Mouse (Mus musculus) mature B cell (primary cell): ENCODE data around the gene Calhm4.
"Not testable (repeated sequence)": the region's sequence is repeated elsewhere in the genome, so short reads cannot be mapped to it uniquely, and the experiment has no call there.

Experiments
- in situ Hi-C: fragments of 300-500 bp; cut with MboI; formaldehyde crosslinking; loops from 2 replicates; pipeline ENCODE4 v1.14.3; 2019

Calhm4 gene

GRCm38 (mm10) chr10:34044210-34044609 is at the start of gene Calhm4:
Gene Calhm4, minus strand, starts transcription at chr10:34044310.
- in situ Hi-C loops: no loop called here

DNA sequence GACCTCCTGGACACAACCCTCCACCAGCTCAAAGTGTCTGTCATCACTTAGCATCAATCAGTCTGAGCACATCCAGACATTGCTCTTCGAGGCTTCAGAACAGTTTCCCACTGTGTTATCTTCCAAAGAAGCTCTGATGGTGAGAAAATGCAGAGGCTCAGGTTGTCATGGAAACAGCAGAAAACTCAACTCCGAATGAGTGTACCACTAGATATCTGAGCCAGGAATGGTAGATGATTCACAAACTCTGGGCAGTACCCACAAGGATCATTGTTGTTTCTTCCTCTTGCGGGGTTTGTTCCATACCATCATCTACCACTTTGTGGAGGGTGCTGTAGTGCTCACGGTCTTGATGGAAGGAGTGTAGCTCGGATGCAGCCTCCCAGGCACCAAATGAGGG is 47.8 kb upstream of the Calhm4 start:
- in situ Hi-C loops: no loop called here

DNA sequence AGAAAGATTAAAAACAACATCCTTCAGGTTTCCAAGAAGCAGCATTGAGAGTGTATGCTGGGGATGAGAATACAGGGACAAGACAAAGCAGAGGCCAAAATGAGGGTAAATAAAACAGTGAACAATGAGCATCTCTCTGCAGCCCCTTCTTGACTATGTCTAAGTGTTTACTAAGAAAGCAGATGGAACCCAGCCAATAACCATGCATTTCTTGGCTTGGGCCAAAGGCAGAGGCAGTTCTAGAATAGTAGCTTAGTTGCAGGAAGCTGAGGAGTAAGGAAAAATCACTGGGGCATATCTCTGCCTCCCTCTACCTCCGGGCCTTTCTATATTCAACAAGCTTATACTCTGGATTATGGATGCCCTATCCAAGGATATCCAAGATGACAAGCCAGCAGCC is 46.4 kb upstream of the Calhm4 start:
- in situ Hi-C loops: no loop called here

DNA sequence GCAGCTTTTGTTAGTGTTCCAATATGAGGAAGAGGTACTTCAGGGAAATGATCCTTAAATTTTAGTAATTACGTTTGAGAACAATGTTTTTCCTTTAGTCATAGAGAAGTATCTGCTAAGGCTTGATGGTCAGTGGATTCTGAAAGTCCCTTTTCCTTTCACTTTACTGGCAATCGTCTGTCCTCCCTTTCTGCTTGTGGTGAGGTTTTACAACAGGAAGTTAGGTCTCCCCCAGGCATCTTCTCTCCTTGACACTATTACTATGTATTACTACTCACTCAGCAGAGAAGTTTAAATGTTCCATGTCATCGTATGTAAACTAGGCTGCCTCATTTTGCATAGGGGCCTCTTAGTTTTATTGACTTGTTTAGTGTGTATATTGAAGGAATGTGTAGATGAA is 45.4 kb upstream of the Calhm4 start:
- in situ Hi-C loops: no loop called here

GRCm38 (mm10) chr10:34088515-34088914 is 44.4 kb upstream of the Calhm4 start:
- in situ Hi-C loops: no loop called here

- in situ Hi-C loops: no loop called here
These were observed 42.4 kb upstream of the Calhm4 start for GRCm38 (mm10) chr10:34086514-34086913.

DNA sequence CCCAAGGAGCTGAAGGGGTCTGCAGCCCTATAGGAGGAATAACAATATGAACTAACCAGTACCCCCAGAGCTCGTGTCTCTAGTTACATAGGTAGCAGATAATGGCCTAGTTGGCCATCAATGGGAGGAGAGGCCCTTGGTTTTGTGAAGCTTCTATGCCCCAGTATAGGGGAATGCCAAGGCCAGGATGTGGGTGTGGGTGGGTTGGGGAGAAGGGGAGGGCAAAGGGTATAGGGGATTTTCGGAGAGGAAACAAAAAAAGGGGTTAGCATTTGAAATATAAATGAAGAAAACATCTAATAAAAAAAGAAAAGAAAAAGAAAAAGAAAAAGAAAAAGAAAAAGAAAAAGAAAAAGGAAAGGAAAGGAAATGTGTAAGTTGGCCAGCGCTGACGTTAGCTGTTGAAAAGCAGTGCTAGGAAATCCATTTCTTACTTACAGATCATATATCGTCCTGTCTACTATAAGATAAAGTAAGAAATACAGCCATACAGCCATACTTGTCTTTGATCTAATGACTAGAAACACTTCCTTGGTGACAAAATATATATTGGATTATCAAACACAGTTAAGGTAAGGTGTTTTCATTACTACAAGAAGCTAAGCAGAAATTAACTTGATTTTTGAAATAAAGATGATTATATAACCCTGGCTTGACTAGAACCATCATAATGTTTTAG is 30.6 kb upstream of the Calhm4 start:
- in situ Hi-C loops: no loop called here

DNA sequence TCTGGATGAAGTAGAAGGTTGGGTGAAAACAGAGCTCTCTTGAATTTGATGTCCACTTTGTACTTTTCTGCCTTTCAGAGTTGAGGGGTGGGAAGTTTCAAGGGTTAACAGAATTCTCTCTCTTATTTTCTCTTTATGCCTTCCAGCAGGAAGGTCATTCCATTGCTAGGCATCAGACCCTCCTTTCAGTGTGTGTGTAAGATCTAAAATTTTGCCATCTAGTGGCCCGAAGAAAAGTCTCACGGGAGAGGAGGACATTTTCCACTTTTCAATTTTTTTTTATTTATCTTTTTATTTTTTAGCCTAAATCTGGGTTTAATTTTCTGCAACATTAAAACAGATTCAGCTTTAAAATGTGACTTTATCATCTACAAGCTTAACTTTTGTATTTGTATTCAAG is 27.5 kb upstream of the Calhm4 start:
- in situ Hi-C loops: no loop called here

GRCm38 (mm10) chr10:34070999-34071492 is 26.9 kb upstream of the Calhm4 start:
- in situ Hi-C loops: no loop called here

DNA sequence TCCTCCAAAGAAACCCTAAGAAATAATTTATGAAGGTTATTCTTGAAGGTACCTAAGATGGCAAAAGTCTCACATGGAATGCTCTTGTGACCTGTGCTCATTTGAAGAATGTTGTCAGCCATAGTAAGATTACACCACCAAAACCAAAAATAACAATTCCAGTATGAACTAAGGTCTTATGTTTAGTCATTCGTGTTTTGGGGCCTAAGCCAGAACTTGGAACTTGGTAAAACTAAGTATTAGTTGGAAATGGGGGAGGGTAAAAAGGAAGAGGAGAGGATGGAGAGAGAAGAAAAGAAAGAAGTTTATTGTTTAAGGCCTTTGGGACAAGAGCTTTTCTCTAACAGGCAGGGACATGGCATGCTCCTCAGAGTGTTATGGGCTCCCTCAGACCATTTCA is 25.5 kb upstream of the Calhm4 start:
- in situ Hi-C loops: no loop called here

GRCm38 (mm10) chr10:34066591-34066990 is 22.5 kb upstream of the Calhm4 start:
- in situ Hi-C loops: no loop called here

- in situ Hi-C loops: no loop called here
These were observed 9.9 kb upstream of the Calhm4 start for GRCm38 (mm10) chr10:34053987-34054386.

DNA sequence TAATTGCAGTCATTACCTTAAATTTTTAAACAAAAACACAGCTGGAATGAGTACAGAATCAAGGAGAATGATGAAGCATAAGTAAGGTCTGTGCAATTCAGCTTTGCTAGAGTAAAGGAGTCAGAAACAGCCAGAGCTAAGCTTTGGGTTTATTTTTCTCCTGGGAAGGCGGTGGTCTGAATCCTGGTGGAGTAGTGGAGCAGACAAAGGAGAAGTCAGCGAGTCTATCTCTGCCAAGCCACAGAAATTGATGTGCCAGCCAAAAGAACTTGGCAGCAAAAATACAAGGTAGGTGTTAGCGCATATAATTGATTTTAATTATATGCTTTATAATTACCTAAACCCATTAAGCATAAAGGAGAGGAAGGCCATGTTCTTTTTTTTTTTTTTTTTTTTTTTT is 6.7 kb downstream of the Calhm4 start, which contains the start of gene Trappc3l:
TSS of gene Trappc3l (plus strand) at position 197 of the 400 bp plus-strand sequence.
- in situ Hi-C loops: no loop called here

DNA sequence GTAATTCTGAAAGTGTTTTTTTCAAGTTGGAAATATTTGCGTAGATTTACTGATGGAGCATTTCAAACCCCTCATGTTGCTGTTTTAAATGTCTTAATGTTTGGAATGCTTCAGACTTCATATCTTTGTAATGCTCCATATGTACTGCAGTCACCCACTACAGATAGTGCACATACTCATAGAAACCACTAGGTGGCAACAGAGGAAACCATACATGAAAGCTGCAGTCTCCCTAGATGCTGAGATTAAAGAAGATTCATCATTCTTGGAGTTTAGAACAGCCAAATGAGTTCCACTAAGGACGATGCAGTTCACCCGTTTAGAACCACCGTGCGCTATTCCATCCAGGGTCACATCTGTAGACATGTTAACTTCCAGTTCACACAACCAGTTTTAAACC is 7.5 kb downstream of the Calhm4 start:
- in situ Hi-C loops: no loop called here

- in situ Hi-C loops: no loop called here
These were observed 10.3 kb downstream of the Calhm4 start for GRCm38 (mm10) chr10:34033630-34034305.

- in situ Hi-C loops: no loop called here
These were observed 13.8 kb downstream of the Calhm4 start for GRCm38 (mm10) chr10:34030322-34030721.

DNA sequence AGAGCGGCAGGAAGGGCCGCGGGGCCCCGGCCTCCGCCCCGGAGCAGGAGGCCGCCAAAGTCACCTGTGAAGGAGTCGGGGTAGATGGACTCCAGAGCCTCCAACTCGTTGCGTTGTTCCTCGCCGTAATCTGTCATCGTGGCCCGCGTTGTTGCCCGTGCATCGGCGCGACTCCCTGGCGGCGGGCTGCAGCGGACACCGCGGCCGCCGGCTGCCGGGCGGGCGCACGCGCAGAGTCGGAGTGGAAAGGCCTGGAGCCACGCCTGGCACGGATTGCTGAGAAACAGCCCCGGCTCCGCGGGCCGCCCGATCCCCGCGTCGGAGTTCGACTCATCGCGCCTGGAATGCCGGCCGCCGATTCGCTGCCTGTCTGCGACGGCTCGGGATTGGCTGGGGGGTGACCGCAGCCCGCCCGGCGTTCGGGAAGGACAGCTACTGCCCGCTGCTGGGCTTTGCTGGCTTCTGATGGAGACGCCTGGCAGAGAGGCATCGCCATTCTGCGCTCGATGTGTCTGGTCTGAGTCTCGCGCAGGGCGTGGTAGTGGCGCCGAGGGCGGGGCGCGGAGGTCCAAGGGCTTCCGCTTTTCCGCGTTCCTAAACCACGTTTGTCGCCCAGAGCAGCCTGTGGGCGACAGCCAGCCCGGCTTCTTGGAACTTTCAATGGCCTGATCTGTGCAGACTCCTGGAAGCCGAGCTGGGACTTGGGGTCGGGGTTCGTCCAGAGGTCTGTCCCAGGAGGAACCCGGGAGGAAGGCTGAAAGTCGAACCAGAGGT is 24.6 kb downstream of the Calhm4 start, which contains the start of gene Rwdd1:
TSS of gene Rwdd1 (minus strand) at position 323 of the 774 bp plus-strand sequence.
- in situ Hi-C loops: no loop called here

DNA sequence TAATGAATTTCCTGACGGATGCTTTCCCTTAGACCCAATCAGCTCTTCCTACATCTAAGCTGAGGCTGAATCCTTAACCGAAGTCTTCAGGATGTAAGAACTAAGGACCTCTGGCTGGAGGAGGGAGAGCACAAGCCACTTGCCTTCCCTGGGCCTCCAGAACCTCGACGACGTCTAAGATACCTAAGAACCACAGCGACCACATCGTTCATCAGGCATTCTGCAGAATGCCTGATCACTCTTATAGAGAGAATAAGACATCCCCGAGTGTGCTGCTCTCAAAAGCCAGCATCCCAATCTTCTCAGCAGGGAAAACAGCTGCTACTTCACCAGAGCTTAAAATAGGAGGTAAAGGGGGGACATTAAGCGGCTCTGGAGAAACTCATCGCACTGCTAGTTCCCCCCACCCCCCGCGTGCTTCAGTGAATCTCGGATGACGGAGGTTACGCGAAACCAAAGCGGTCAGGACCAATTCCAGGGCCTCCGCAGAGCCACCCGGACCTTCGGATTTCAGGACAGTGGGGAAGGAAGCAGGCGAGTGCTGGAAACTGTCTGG is 25.3 kb downstream of the Calhm4 start:
- in situ Hi-C loops: no loop called here

GRCm38 (mm10) chr10:34013241-34013640 is 30.9 kb downstream of the Calhm4 start:
- in situ Hi-C loops: no loop called here

- in situ Hi-C loops: no loop called here
These were observed 31.5 kb downstream of the Calhm4 start for GRCm38 (mm10) chr10:34012581-34012980.

- in situ Hi-C loops: no loop called here
These were observed 45.7 kb downstream of the Calhm4 start for GRCm38 (mm10) chr10:33998397-33998796.

DNA sequence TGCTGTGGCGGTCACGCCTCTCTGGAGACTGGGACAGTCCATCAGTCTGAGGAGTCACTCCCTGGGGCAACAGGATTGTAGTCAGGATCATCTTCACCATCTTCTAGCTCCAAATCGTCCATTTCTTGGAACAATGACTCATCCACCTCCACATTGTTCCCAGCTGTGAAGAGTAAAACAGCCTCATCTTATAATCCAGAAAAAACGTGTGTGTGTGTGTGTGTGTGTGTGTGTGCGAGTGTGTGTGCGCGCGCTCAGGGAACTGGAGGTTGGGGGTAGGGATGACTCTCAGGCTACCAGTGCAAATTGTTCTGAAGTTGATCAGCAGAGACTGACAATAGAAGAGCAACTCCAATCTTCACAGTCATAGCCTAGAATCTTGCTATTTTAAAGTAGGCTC is 47.4 kb downstream of the Calhm4 start:
- in situ Hi-C loops: not testable (repeated sequence)
